Mouse (Mus musculus): ENCODE results near the gene Filip1l. TPM values are rescaled to one million over a fixed set of nuclear protein-coding genes. Genes with fewer than 3 reads are reported as not detected.
A peak's percentile ranks its signal among the peaks of the same experiment; 100 is the strongest.

The Filip1l gene
- polyA plus RNA-seq, 1 experiment from 2014 or later: 35.3 TPM

DNA sequence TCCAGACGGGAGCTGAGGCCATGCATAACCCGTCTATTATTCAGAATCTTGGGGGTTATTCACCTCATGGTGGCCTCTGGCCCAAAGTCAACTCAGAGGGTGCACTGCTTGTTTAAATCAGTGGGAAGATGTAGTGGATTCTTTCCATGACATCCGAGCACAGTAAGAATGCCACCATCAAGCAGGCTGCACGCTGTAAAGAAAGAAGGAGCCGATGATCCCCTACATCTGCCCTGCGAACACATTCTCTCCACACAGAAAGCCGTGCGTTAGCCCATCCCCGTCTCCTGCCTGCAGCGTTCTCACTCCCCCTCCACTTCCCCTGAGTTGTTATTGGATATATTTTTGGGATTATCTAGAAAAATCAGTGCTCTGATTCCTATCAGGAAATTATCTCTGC lies 73.8 kb downstream of the Filip1l start:
- Histone ChIP-seq H3K4me3 (ENCODE audit: low read depth, low read length) (no peak overlapping the region), H3K27ac (replicated peaks) (no peak overlapping the region), H3K9ac (ENCODE audit: low read length) (no peak overlapping the region), H3K36me3 (ENCODE audit: control insufficient read depth, insufficient read depth, low read length) (no peaks in the 10 kb centered on the region), H3K4me2 (replicated peaks; ENCODE audit: low read depth) (no peak overlapping the region), H3K4me1 (replicated peaks; ENCODE audit: control insufficient read depth, insufficient read depth) (peaks cover 6% of the 10 kb centered on the region), H3K9me3 (ENCODE audit: control insufficient read depth, low read length) (no peaks in the 10 kb centered on the region), H3K27me3 (ENCODE audit: control insufficient read depth, insufficient read depth, low read length) (no peaks in the 10 kb centered on the region)
- 43% methylated on average over 10 of the region's 10 CpGs for WGBS
- ATAC-seq (ENCODE audit: low FRiP score, low TSS enrichment) (no peak), DNase-seq (ENCODE audit: low spot score) (no peak)
- no peak for TF ChIP-seq EP300 (optimal IDR thresholded peaks at IDR 0.05)
- TF ChIP-seq CTCF (IDR thresholded peaks at IDR 0.05; ENCODE audit: low read depth): no peak

DNA sequence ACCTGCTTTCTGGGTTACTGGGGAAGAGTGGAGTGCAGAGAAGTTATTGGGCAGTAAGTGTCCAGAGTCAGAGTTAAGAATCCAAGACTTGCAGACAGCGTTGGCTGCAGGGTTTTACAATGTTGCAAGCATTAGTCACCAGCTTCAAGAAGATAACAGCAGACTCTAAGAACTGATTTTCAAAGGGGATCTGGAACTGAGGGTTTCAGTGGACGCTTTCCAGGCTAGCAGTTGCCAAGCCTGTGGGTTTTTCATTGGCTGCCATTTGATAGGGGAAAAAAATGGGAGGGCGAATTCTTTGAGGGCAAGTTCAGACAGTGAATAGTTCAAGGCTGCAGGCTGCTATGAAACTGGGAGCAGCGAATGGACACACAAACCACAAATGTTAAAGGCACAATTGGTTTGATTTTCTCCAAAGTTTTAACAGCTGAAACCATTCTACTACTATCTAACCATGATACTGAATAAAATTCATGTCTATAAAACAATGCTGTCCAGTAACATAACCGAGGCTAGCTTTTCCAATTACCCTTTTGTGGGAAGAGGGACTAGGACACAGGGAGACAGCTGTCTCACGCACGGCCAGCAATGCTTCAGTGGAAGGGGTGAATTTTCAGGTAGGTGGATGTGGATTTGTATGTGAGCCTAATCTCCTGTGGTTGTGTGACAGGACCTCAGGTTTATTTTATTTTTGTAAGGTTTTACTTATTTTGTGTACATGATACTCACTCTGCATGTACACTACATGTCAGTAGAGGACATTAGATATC lies 74.8 kb downstream of the Filip1l start:
- H3K4me1 ChIP-seq (replicated peaks; ENCODE audit: control insufficient read depth, insufficient read depth): peaks cover 3% of the 10 kb centered on the region; the same call in 1 of the 2 replicates
- no peak overlapping the region; the same call in 1 of the 2 replicates for H3K4me2 ChIP-seq (replicated peaks; ENCODE audit: low read depth)
- DNase-seq (ENCODE audit: low spot score) (peak; percentile 29), ATAC-seq (ENCODE audit: low FRiP score, low TSS enrichment) (0 out of 2 replicates have a peak, but pooled peaks have one; percentile 61)
- H3K27me3 ChIP-seq (ENCODE audit: control insufficient read depth, insufficient read depth, low read length): no peaks in the 10 kb centered on the region
- no peak overlapping the region for H3K9ac ChIP-seq (ENCODE audit: low read length)
- WGBS: 45% methylated on average over 7 of the region's 7 CpGs
- H3K36me3 ChIP-seq (ENCODE audit: control insufficient read depth, insufficient read depth, low read length): no peaks in the 10 kb centered on the region
- no peaks in the 10 kb centered on the region for H3K9me3 ChIP-seq (ENCODE audit: control insufficient read depth, low read length)
- TF ChIP-seq CTCF (IDR thresholded peaks at IDR 0.05; ENCODE audit: low read depth) (no peak), EP300 (optimal IDR thresholded peaks at IDR 0.05) (no peak)
- peak overlapping the region; percentile 63; the same call in 1 of the 2 replicates for H3K27ac ChIP-seq (replicated peaks)
- H3K4me3 ChIP-seq (ENCODE audit: low read depth, low read length): no peak overlapping the region

DNA sequence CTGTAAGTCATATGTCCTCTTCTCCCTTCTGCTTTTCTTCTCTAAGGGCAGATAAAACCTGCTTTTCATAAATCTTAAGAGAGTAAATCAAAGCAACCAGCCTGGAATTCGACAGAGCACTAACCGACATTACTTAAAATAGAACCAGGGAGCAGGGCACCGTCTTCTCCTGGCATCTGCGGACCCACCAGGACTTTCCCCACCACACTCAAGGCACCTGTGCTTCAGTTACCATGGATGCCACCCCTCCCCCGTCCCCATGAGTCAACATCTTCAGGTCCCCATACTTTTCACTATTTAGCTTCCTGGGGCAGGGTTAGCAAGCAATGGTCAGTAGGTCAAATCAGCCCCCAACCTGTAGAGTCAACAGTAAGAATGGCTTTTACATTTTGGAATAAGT lies 76.1 kb downstream of the Filip1l start:
- H3K9me3 ChIP-seq (ENCODE audit: control insufficient read depth, low read length): no peaks in the 10 kb centered on the region
- no peak overlapping the region for H3K27ac ChIP-seq (replicated peaks)
- DNase-seq (ENCODE audit: low spot score) (no peak), ATAC-seq (ENCODE audit: low FRiP score, low TSS enrichment) (no peak)
- H3K4me3 ChIP-seq (ENCODE audit: low read depth, low read length): no peak overlapping the region
- H3K9ac ChIP-seq (ENCODE audit: low read length): no peak overlapping the region
- TF ChIP-seq EP300 (optimal IDR thresholded peaks at IDR 0.05) (no peak), CTCF (IDR thresholded peaks at IDR 0.05; ENCODE audit: low read depth) (no peak)
- no peak overlapping the region for H3K4me2 ChIP-seq (replicated peaks; ENCODE audit: low read depth)
- peaks cover 3% of the 10 kb centered on the region; the same call in 1 of the 2 replicates for H3K4me1 ChIP-seq (replicated peaks; ENCODE audit: control insufficient read depth, insufficient read depth)
- H3K36me3 ChIP-seq (ENCODE audit: control insufficient read depth, insufficient read depth, low read length): no peaks in the 10 kb centered on the region
- no peaks in the 10 kb centered on the region for H3K27me3 ChIP-seq (ENCODE audit: control insufficient read depth, insufficient read depth, low read length)
- WGBS: 68% methylated on average over 5 of the region's 5 CpGs

DNA sequence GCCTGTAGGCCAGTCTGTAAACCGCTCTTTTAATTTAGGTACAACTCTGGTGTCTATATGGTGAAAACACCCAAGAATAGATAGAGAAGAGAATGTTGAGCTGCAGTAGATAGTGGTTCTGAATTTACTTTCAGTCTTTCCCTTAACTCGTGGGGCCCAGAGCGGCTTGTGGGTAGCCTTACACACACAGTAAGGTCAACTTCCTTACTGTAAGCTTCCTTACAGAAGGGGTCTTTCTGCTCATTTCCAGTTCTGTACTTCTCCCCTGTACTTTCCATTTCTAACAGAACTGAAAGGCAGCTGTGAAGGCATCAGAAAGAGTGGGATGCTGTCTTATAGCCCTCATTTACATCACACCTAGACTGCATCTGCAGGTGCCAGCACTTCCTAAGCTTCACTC lies 78.4 kb downstream of the Filip1l start:
- no peak overlapping the region for H3K4me2 ChIP-seq (replicated peaks; ENCODE audit: low read depth)
- no peak overlapping the region for H3K27ac ChIP-seq (replicated peaks)
- H3K9ac ChIP-seq (ENCODE audit: low read length): no peak overlapping the region
- peaks cover 3% of the 10 kb centered on the region; the same call in 1 of the 2 replicates for H3K4me1 ChIP-seq (replicated peaks; ENCODE audit: control insufficient read depth, insufficient read depth)
- DNase-seq (ENCODE audit: low spot score) (no peak), ATAC-seq (ENCODE audit: low FRiP score, low TSS enrichment) (no peak)
- no peaks in the 10 kb centered on the region for H3K27me3 ChIP-seq (ENCODE audit: control insufficient read depth, insufficient read depth, low read length)
- 91% methylated on average over 3 of the region's 3 CpGs for WGBS
- H3K4me3 ChIP-seq (ENCODE audit: low read depth, low read length): no peak overlapping the region
- H3K36me3 ChIP-seq (ENCODE audit: control insufficient read depth, insufficient read depth, low read length): no peaks in the 10 kb centered on the region
- TF ChIP-seq EP300 (optimal IDR thresholded peaks at IDR 0.05) (no peak), CTCF (IDR thresholded peaks at IDR 0.05; ENCODE audit: low read depth) (no peak)
- no peaks in the 10 kb centered on the region for H3K9me3 ChIP-seq (ENCODE audit: control insufficient read depth, low read length)

DNA sequence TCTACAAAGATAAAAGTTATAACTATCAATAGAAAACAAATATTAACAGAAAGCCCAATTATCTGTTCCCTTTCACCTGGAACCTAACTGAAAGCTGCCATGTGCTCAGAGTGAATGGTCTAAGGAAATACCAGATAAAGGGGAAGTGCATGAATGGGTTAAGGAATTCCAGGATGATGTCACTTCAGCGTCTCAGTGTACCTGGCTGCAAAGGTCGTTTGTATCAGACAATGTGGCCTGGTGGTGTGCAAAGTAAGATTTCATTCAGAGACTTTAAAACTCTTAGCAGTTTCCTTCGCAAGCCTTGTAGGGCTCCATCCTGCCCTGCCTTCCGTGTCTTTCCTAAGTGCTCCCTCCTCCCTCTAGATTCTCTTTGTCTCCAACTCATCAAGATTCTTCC lies 80.3 kb downstream of the Filip1l start:
- no peak for DNase-seq (ENCODE audit: low spot score)
- Histone ChIP-seq H3K9me3 (ENCODE audit: control insufficient read depth, low read length) (no peaks in the 10 kb centered on the region), H3K27me3 (ENCODE audit: control insufficient read depth, insufficient read depth, low read length) (no peaks in the 10 kb centered on the region), H3K4me3 (ENCODE audit: low read depth, low read length) (no peak overlapping the region), H3K4me1 (replicated peaks; ENCODE audit: control insufficient read depth, insufficient read depth) (no peaks in the 10 kb centered on the region), H3K4me2 (replicated peaks; ENCODE audit: low read depth) (no peak overlapping the region), H3K36me3 (ENCODE audit: control insufficient read depth, insufficient read depth, low read length) (no peaks in the 10 kb centered on the region), H3K9ac (ENCODE audit: low read length) (no peak overlapping the region), H3K27ac (replicated peaks) (no peak overlapping the region)
- 45% methylated on average over 4 of the region's 4 CpGs for WGBS
- ATAC-seq (ENCODE audit: low FRiP score, low TSS enrichment): peak; percentile 71
- no peak for TF ChIP-seq EP300 (optimal IDR thresholded peaks at IDR 0.05)
- no peak for TF ChIP-seq CTCF (IDR thresholded peaks at IDR 0.05; ENCODE audit: low read depth)

DNA sequence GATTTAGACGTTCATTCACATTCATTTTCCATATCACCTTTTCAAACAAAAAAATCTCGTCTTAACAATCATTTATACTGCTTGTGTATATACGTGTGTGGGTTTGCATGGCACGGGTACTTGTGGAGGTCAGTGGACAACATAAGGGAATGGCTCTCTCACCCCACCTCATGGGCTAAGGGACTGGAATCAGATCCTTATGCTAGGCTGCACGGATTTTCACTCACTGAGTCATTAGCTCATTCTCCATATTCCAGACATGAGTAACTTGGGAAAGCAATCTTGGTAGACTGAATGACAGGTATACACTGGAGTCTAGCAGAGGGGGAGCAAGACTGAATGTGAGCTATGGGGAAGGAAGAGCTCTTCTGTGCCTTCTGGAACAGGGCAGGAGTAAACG lies 80.8 kb downstream of the Filip1l start:
- DNase-seq (ENCODE audit: low spot score) (no peak), ATAC-seq (ENCODE audit: low FRiP score, low TSS enrichment) (no peak)
- Histone ChIP-seq H3K4me3 (ENCODE audit: low read depth, low read length) (no peak overlapping the region), H3K27ac (replicated peaks) (no peak overlapping the region), H3K4me1 (replicated peaks; ENCODE audit: control insufficient read depth, insufficient read depth) (no peaks in the 10 kb centered on the region), H3K9ac (ENCODE audit: low read length) (no peak overlapping the region), H3K4me2 (replicated peaks; ENCODE audit: low read depth) (no peak overlapping the region), H3K27me3 (ENCODE audit: control insufficient read depth, insufficient read depth, low read length) (no peaks in the 10 kb centered on the region), H3K36me3 (ENCODE audit: control insufficient read depth, insufficient read depth, low read length) (no peaks in the 10 kb centered on the region), H3K9me3 (ENCODE audit: control insufficient read depth, low read length) (no peaks in the 10 kb centered on the region)
- TF ChIP-seq CTCF (IDR thresholded peaks at IDR 0.05; ENCODE audit: low read depth): no peak
- no peak for TF ChIP-seq EP300 (optimal IDR thresholded peaks at IDR 0.05)
- WGBS: 61% methylated on average over 6 of the region's 6 CpGs
